Mouse (Mus musculus) forebrain, embryonic 14.5 days (tissue): Measurements from ENCODE around the gene Kdm7a. TPM values are rescaled to one million over a fixed set of nuclear protein-coding genes. Genes with fewer than 3 reads are reported as not detected.
A peak's percentile ranks its signal among the peaks of the same experiment; 100 is the strongest.

Source experiments
- ATAC-seq: fragments of 200-750 bp; cut with Nextera tagmentation; 2 replicates; pipeline ENCODE4 v1.8.0; 2017; ENCODE audit warnings: mild to moderate bottlenecking, moderate library complexity
- DNase-seq: peaks from one replicate; pipeline ENCODE4 v3.0.0-alpha.2; 2015; ENCODE audit warnings: low spot score
- H3K27ac ChIP-seq: fragments of 300-500 bp; sonication (generic); 2 replicates; pipeline ENCODE4 v1.5.1; 2014; ENCODE audit warnings: low read depth, mild to moderate bottlenecking, control low read depth, low read length, moderate library complexity
- H3K27me3 ChIP-seq: fragments of 300-500 bp; sonication (generic); replicated peaks from 2 replicates; pipeline ENCODE4 v1.6.1; 2014; ENCODE audit warnings: low read length, control low read depth, mixed read lengths; ENCODE audit not compliant: control insufficient read depth, insufficient read depth
- H3K36me3 ChIP-seq: fragments of 300-500 bp; sonication (generic); 2 replicates; pipeline ENCODE4 v1.6.1; 2014; ENCODE audit warnings: low read length, control low read depth; ENCODE audit not compliant: control insufficient read depth, insufficient read depth
- H3K4me1 ChIP-seq: fragments of 300-500 bp; sonication (generic); 2 replicates; pipeline ENCODE4 v1.6.1; 2014; ENCODE audit warnings: antibody characterized with exemption, low read length, control low read depth; ENCODE audit not compliant: control insufficient read depth, insufficient read depth
- H3K4me2 ChIP-seq: fragments of 300-500 bp; sonication (generic); 2 replicates; pipeline ENCODE4 v1.6.1; 2014; ENCODE audit warnings: mild to moderate bottlenecking, control low read depth, low read length
- H3K4me3 ChIP-seq: fragments of 300-500 bp; sonication (generic); 2 replicates; pipeline ENCODE4 v1.5.1; 2014; ENCODE audit warnings: low read depth, low read length, control low read depth
- H3K9ac ChIP-seq: fragments of 300-500 bp; sonication (generic); 2 replicates; pipeline ENCODE4 v1.6.1; 2014; ENCODE audit warnings: mild to moderate bottlenecking, low read length, control low read depth, moderate library complexity
- H3K9me3 ChIP-seq: fragments of 300-500 bp; sonication (generic); replicated peaks from 2 replicates; pipeline ENCODE4 v1.6.1; 2016; ENCODE audit warnings: low read length, control low read depth, mixed read lengths; ENCODE audit not compliant: control insufficient read depth
- WGBS: fragments of 180-500 bp; shearing (Covaris S2); extraction: QIAGEN DNeasy Blood & Tissue Kit; methylation state at CpG from one replicate; pipeline ENCODE4 v1.1.7; 2014; 5-methylcytosine and 5-hydroxymethylcytosine counted together
- polyA plus RNA-seq: library from polyadenylated mRNA; unstranded; fragments of >200 nt; fragmentation: Nextera tagmentation; extraction: Ambion mirVana; gene quantifications from 2 replicates; pipeline ENCODE4 v1.2.1, GENCODE M21; 2014

The Kdm7a gene
- 4.7 and 5.9 TPM in 2 replicates for polyA plus RNA-seq

DNA sequence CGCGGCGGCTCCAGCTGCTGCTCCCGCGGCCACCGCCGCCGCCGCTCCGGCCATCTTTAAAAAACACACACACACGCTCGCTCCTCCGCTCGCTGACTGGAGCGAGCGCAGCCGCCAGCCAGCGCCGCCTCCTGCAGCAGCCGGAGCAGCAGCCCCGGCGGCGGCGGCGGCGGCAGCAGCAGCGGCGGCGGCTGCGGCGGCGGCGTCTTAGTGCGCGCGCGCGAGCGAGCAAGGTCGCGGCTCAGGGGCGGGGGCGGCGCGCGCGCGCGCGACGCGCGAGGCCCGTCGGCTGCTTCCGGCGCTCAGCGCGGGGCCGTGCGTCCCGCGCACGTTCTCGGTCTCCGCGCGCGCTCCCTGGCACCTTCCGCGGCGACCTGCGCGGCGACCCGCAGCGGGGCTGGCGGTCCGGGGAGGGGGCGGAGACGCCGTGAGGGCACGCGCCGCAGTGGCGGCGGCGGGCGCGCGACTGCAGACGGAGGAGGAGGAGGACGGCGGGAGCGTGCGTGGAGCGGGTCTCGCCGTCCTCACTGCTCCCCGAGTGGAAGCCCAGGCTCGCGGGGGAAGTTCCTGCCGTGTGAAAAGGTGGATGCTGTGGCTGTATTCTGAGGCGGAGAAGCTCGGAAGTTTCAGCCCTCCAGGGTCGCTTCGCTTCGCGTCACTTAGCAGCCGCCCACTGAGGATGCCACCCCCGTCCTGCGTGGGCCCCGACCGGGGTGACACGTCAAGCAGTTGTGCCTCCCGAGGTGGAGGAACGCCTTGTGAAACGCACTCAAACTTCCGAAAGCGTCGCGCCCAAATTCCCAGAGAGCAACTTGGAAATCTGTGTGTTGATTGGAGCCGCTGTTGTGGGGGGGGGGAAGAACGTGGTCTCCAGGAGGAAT, at the start of gene Kdm7a:
Kdm7a (minus strand) TSS at position 209 of the 881 bp plus-strand sequence.
- peak within 1 kb of the TSS; percentile 79 for H3K9ac ChIP-seq
- H3K36me3 ChIP-seq, result no peaks in the 10 kb centered on the region
- WGBS, result 1% methylated on average over 73 of the region's 124 CpGs
- H3K27me3 ChIP-seq, result no peaks in the 10 kb centered on the region
- peak; percentile 88 for ATAC-seq
- H3K27ac ChIP-seq, result peak within 1 kb of the TSS; percentile 91
- H3K4me2 ChIP-seq, result peak within 1 kb of the TSS; percentile 77
- peak within 1 kb of the TSS; percentile 63 for H3K4me3 ChIP-seq
- H3K9me3 ChIP-seq, result no peaks in the 10 kb centered on the region
- DNase-seq, result peak; percentile 93
- no peaks in the 10 kb centered on the region for H3K4me1 ChIP-seq

DNA sequence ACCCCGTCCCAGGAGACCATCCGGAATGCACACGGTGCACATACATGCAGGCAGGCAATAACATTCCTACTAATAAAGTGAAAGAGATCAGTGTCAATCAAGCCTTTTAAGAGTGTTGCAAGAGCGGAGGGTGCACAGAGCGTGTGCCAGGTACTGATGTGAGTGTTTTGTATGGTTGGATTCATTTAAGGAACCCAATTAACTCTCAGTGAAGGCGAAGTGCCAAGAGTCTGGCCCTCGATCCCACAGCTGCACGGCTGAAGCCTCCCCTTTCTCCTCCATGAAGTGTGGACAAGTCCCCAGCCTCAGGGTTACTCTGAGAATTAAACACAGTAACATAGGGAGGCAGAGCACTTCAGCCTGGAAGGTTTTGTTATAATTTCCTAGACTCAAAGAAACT, 48.7 kb upstream of the Kdm7a start:
- Histone ChIP-seq H3K36me3 (no peaks in the 10 kb centered on the region), H3K4me2 (no peak overlapping the region), H3K4me1 (peaks cover 12% of the 10 kb centered on the region), H3K27me3 (no peaks in the 10 kb centered on the region), H3K9ac (no peak overlapping the region), H3K9me3 (no peaks in the 10 kb centered on the region), H3K4me3 (no peak overlapping the region), H3K27ac (no peak overlapping the region)
- DNase-seq, result peak; percentile 67
- 29% methylated on average over 8 of the region's 8 CpGs for WGBS
- no peak for ATAC-seq

DNA sequence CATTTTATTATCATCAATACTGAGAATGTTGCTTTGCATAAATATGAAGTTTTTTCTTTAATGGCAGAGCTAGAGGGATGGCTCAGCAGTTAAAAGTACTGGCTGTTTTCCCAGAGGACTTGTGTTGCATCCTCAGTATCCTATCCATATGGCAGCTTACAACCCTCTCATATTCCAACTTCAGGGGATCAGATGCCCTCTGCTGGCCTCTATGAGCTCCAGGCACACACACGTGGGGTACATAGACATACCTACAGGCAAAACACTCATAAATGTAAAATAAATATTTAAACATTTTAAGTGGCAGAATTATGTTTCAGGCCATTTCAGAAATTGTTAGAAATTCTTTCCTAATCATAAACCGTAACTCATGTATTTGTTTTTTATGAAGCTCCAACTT, 43.5 kb upstream of the Kdm7a start:
- Histone ChIP-seq H3K4me2 (no peak overlapping the region), H3K4me1 (no peaks in the 10 kb centered on the region), H3K9ac (no peak overlapping the region), H3K27me3 (no peaks in the 10 kb centered on the region), H3K4me3 (no peak overlapping the region), H3K9me3 (no peaks in the 10 kb centered on the region), H3K27ac (no peak overlapping the region), H3K36me3 (no peaks in the 10 kb centered on the region)
- 85% methylated on average over 2 of the region's 2 CpGs for WGBS
- no peak for ATAC-seq
- no peak for DNase-seq

DNA sequence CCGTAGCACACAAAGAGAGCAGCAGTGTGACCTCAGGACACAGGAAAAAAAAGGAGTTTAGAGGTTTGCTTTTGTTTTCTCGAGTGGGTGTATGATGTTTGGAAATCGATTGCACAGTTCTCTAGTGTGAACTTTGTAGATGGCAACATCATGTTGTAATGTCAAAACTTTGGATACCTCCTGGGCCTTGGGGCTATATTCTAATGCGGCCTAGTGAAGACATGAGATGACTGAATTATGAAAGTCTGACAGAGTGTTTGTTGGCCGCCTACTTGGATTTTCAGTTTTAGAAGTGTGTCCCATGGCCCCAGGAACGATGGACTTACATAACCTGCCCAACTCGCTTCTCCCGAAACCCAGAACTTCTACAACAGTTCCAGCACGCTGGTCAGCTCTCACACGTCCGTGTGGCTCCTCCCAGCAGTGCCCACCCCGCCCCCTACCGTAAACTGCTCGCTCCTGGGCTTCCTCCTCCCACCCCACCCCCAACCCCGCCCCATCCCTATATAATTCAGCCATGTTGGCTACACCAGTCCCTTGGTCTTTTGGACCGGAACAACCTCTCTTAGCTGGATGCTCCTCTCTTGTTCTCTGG, 42.7 kb upstream of the Kdm7a start:
- Histone ChIP-seq H3K9me3 (no peaks in the 10 kb centered on the region), H3K4me1 (no peaks in the 10 kb centered on the region), H3K4me3 (no peak overlapping the region), H3K9ac (no peak overlapping the region), H3K27ac (no peak overlapping the region), H3K36me3 (no peaks in the 10 kb centered on the region), H3K27me3 (no peaks in the 10 kb centered on the region), H3K4me2 (no peak overlapping the region)
- 54% methylated on average over 16 of the region's 16 CpGs for whole genome bisulfite sequencing
- ATAC-seq (no peak), DNase-seq (no peak)

DNA sequence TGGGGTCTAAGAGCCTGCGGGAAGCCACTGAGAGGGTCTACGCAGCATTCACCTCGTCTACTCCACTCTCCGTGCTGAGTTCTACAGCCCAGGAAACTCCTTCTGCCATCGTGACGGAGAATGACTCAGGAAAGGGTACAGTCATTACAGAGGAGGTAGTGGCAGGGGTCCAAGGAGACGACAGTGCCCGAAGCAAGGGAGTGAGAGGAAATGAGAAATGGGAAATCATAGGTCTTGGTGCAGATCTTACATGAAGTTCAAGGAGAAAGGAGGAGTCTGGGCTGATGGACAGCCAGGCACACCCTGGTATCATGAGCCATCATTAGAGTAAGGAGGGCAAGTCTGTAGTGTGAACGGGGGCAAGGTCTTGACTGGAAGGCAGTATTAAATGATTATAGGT, 37.5 kb upstream of the Kdm7a start:
- Histone ChIP-seq H3K9ac (no peak overlapping the region), H3K9me3 (no peaks in the 10 kb centered on the region), H3K4me3 (no peak overlapping the region), H3K27ac (no peak overlapping the region), H3K4me2 (no peak overlapping the region), H3K27me3 (no peaks in the 10 kb centered on the region), H3K4me1 (peaks cover 15% of the 10 kb centered on the region), H3K36me3 (no peaks in the 10 kb centered on the region)
- ATAC-seq (no peak), DNase-seq (no peak)
- WGBS, result 71% methylated on average over 9 of the region's 9 CpGs

DNA sequence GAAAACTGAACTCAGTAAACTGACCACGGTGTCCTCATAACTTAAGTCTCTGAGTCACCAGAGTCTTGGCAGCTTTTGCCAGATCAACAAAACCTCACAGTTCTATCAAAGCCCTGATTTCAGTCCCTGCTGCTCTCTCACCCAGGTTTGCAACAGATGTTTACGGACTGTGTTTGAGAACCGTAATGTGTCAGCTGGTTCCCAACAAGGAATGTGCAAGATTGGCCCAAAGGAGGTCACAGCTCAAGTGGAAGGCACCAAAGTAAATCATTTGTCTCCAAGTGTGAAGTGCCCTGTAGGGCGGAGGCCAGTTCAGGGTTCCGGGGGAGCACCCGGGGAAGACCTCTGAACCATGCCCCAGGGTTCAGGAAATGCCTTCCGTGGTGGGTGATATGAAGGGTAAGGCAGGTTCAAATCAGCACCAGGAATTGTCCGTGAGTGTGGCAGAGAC, 36.9 kb upstream of the Kdm7a start:
- no peaks in the 10 kb centered on the region for H3K9me3 ChIP-seq
- no peak overlapping the region for H3K4me3 ChIP-seq
- H3K4me2 ChIP-seq, result no peak overlapping the region
- no peaks in the 10 kb centered on the region for H3K36me3 ChIP-seq
- WGBS, result 74% methylated on average over 8 of the region's 8 CpGs
- DNase-seq, result peak; percentile 17
- no peak overlapping the region for H3K9ac ChIP-seq
- no peaks in the 10 kb centered on the region for H3K27me3 ChIP-seq
- ATAC-seq, result no peak
- peaks cover 15% of the 10 kb centered on the region for H3K4me1 ChIP-seq
- peak overlapping the region; percentile 74 for H3K27ac ChIP-seq

DNA sequence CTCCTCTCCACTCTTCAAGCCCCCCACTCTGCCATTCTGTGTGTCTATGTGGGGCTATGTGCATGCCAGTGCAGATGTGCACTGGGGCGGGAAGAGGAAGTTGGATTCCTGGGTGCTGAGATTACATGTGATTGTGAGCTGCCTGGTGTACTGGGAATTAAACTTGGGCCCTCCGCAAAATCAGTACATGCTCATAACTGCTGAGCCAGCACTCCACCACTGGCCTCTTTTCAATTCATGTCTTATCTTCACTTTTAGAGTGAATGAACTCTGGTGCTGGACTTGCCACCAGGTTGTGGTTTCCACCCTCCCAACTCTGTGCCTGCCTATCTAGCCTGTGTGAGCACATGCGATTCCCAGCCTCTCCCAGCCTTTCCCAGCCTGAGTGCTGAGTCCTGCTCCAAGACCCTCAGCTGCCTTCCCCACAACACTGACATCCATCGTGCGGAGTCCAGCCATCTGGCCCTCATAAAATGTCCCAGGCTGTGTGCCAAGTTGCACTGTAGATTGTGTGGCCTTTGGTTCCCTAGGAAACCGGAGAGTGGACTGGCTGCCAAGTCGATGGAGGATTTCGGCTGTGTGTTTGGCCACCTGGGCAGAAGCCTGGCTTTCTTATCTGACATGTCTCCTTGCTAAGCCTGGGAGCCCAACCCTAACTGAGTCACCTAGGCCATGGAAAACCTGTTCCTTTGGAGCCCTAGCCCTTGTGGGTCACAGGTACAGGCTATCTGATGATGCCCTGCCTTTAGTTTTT, 36.3 kb upstream of the Kdm7a start:
- no peak overlapping the region for H3K4me2 ChIP-seq
- peak overlapping the region; percentile 13; the same call in 1 of the 2 replicates for H3K9ac ChIP-seq
- peak; percentile 96 for ATAC-seq
- 35% methylated on average over 8 of the region's 8 CpGs for WGBS
- H3K36me3 ChIP-seq, result no peaks in the 10 kb centered on the region
- no peaks in the 10 kb centered on the region for H3K9me3 ChIP-seq
- no peaks in the 10 kb centered on the region for H3K27me3 ChIP-seq
- peaks cover 15% of the 10 kb centered on the region for H3K4me1 ChIP-seq
- peak; percentile 94 for DNase-seq
- H3K27ac ChIP-seq, result peak overlapping the region; percentile 74
- no peak overlapping the region for H3K4me3 ChIP-seq

DNA sequence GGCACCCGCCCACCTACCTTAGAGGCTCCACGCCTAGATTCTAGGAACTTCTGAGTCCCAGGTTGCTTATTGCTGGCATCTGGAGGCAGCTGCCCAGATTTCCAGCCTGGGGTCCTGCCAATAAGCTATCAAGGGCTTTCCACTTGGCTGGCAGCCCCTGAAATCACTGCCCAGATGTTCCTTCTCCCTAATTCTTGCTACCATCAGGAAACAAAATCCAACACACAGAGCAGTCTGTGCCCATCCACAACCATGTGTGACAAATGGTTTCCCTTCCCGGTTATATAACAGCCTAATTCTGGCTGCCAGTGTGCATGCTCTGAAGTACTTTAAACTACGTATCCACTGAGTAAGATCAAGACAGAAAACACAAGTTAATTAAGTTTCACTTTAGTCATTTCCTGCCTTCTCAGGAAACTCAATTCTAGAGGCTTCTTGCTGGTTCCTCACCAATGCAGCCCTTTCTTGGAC, 34.9 kb upstream of the Kdm7a start:
- no peak overlapping the region for H3K4me3 ChIP-seq
- H3K36me3 ChIP-seq, result no peaks in the 10 kb centered on the region
- ATAC-seq (no peak), DNase-seq (no peak)
- no peak overlapping the region for H3K9ac ChIP-seq
- H3K4me1 ChIP-seq, result peaks cover 15% of the 10 kb centered on the region
- no peak overlapping the region for H3K4me2 ChIP-seq
- H3K27ac ChIP-seq, result no peak overlapping the region
- 85% methylated on average over 4 of the region's 4 CpGs for WGBS
- H3K9me3 ChIP-seq, result no peaks in the 10 kb centered on the region
- no peaks in the 10 kb centered on the region for H3K27me3 ChIP-seq
